Mouse (Mus musculus) olfactory bulb, adult 2 months (tissue): ENCODE data around the gene B4galt1.

Experiments
- CTCF ChIP-seq: fragments of 200-500 bp; IDR thresholded peaks from 2 replicates; pipeline ENCODE4 v1.5.1; 2012; ENCODE audit warnings: low read depth, mild to moderate bottlenecking, low read length, moderate library complexity; ENCODE audit not compliant: insufficient read depth
- POLR2A ChIP-seq: fragments of 200-500 bp; IDR thresholded peaks from 2 replicates; pipeline ENCODE4 v1.6.1; 2012; ENCODE audit warnings: mild to moderate bottlenecking, low read depth, low read length, moderate library complexity; ENCODE audit not compliant: insufficient read depth

DNA sequence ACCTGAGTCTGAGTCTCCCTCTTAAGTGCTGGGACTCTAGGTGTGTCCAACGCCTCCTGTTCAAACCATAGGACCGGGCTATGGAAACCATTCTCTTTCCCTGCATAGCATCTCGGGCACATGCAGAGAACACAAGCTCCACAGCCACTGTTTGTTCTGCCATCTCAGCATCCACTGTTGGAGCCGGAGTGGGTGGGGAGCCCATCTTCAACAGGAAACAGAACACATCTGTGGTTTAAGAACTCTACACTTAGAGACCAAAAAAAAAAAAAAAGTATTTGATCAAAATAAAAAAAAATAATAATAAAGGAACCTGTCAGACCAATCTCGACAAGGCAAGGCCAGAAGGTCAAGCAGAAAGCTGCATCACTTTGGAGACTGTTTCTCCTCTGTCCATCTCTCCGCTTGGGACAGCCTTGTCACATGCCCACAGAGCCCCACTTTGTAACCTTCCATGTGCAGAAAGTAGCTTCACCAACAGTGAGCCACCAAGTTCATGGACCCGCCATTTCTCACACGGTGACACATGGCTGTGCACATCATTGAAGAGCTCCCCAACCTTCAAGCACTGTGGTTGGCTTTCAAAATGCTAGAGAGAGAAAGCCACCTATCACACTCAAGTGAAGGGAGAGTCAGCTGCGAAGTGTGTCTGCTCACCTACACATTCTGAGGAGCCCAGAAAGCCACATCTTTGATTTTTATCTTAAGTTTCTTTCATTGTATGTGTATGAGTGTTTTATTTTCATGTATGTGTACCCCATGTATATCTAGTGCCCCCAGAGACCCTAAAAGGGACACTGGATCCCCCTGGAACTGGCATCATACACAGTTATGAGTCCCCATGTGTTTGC lies 20.2 kb downstream of the B4galt1 start:
- TF ChIP-seq CTCF (no peak), POLR2A (no peak)
